Mouse (Mus musculus) heart, embryonic 10.5 days (tissue): ENCODE measurements around the gene Hist1h4n. TPM values are rescaled to one million over a fixed set of nuclear protein-coding genes. Genes with fewer than 3 reads are reported as not detected.
"Not testable (repeated sequence)": the region's sequence is repeated elsewhere in the genome, so short reads cannot be mapped to it uniquely, and the experiment has no call there.

Experiments
- DNase-seq: peaks from one replicate; pipeline ENCODE4 v3.0.0-alpha.2; 2017; ENCODE audit warnings: low spot score
- H3K27ac ChIP-seq: fragments of 300-500 bp; sonication (generic); 2 replicates; pipeline ENCODE4 v1.5.1; 2016; ENCODE audit warnings: mild to moderate bottlenecking
- H3K27me3 ChIP-seq: fragments of 300-500 bp; sonication (generic); 2 replicates; pipeline ENCODE4 v1.6.1; 2016; ENCODE audit warnings: mild to moderate bottlenecking; ENCODE audit not compliant: poor library complexity, insufficient read depth, severe bottlenecking
- H3K36me3 ChIP-seq: fragments of 300-500 bp; sonication (generic); 2 replicates; pipeline ENCODE4 v1.6.1; 2016; ENCODE audit warnings: mild to moderate bottlenecking, moderate library complexity
- H3K4me1 ChIP-seq: fragments of 300-500 bp; sonication (generic); 2 replicates; pipeline ENCODE4 v1.6.1; 2016; ENCODE audit warnings: mild to moderate bottlenecking
- H3K4me3 ChIP-seq: fragments of 300-500 bp; sonication (generic); 2 replicates; pipeline ENCODE4 v1.5.1; 2016; ENCODE audit warnings: mild to moderate bottlenecking, moderate library complexity
- H3K9me3 ChIP-seq: fragments of 300-500 bp; sonication (generic); 2 replicates; pipeline ENCODE4 v1.6.1; 2016; ENCODE audit warnings: mild to moderate bottlenecking, moderate library complexity
- WGBS: fragments of 180-500 bp; shearing (Covaris S2); methylation state at CpG from one replicate; pipeline ENCODE4 v1.1.7; 2016; 5-methylcytosine and 5-hydroxymethylcytosine counted together
- polyA plus RNA-seq: library from polyadenylated mRNA; unstranded; fragments of >200 nt; fragmentation: Nextera tagmentation; extraction: Ambion mirVana; gene quantifications from 2 replicates; pipeline ENCODE4 v1.2.1, GENCODE M21; 2016

Gene Hist1h4n
- 3.8 and 9.2 TPM in 2 replicates for polyA plus RNA-seq

GRCm38 (mm10) chr13:21831418-21832394 is at the start of gene Hist1h4n:
Gene Hist1h4n, minus strand, starts transcription at chr13:21832196.
- H3K27ac ChIP-seq, H3K9me3 ChIP-seq, H3K36me3 ChIP-seq, H3K4me1 ChIP-seq, H3K27me3 ChIP-seq, DNase-seq: not testable (repeated sequence)
- H3K4me3 ChIP-seq, result peak within 1 kb of the TSS; percentile 24; the same call in 1 of the 2 replicates
- under 1% methylated on average over 26 of the region's 58 CpGs for WGBS

- WGBS, result 82% methylated on average over 6 of the region's 6 CpGs
- Histone ChIP-seq H3K4me1 (0 out of 2 replicates have a peak, but pooled peaks cover 3% of the 10 kb centered on the region), H3K36me3 (no peaks in the 10 kb centered on the region), H3K27ac (no peak overlapping the region), H3K27me3 (no peaks in the 10 kb centered on the region), H3K9me3 (no peaks in the 10 kb centered on the region), H3K4me3 (no peak overlapping the region)
- no peak for DNase-seq
Observed at GRCm38 (mm10) chr13:21880735-21881134, 48.7 kb upstream of the Hist1h4n start.

GRCm38 (mm10) chr13:21865503-21865902 is 33.5 kb upstream of the Hist1h4n start:
- not testable (repeated sequence) for H3K27me3 ChIP-seq, H3K36me3 ChIP-seq, H3K27ac ChIP-seq, H3K9me3 ChIP-seq, H3K4me3 ChIP-seq, DNase-seq, H3K4me1 ChIP-seq
- WGBS, result 66% methylated on average over 3 of the region's 3 CpGs

- H3K4me3 ChIP-seq, result no peak overlapping the region
- DNase-seq, result peak; percentile 77
- H3K27ac ChIP-seq, result no peak overlapping the region
- H3K27me3 ChIP-seq, result no peaks in the 10 kb centered on the region
- WGBS, result 10% methylated on average over 5 of the region's 5 CpGs
- 0 out of 2 replicates have a peak, but pooled peaks cover 2% of the 10 kb centered on the region for H3K4me1 ChIP-seq
- no peaks in the 10 kb centered on the region for H3K9me3 ChIP-seq
- no peaks in the 10 kb centered on the region for H3K36me3 ChIP-seq
Observed at GRCm38 (mm10) chr13:21861608-21862007, 29.6 kb upstream of the Hist1h4n start.

GRCm38 (mm10) chr13:21855698-21856162 is 23.7 kb upstream of the Hist1h4n start:
- Histone ChIP-seq H3K36me3 (no peaks in the 10 kb centered on the region), H3K27me3 (no peaks in the 10 kb centered on the region), H3K9me3 (no peaks in the 10 kb centered on the region), H3K27ac (peak overlapping the region; percentile 42; the same call in 1 of the 2 replicates), H3K4me1 (peaks cover 11% of the 10 kb centered on the region), H3K4me3 (peak overlapping the region; percentile 63)
- under 1% methylated on average over 15 of the region's 15 CpGs for WGBS
- peak; percentile 77 for DNase-seq

- Histone ChIP-seq H3K9me3 (no peaks in the 10 kb centered on the region), H3K36me3 (no peaks in the 10 kb centered on the region), H3K27me3 (no peaks in the 10 kb centered on the region), H3K4me1 (peaks cover 11% of the 10 kb centered on the region), H3K27ac (peak overlapping the region; percentile 6; the same call in 1 of the 2 replicates), H3K4me3 (peak overlapping the region; percentile 63)
- peak; percentile 92 for DNase-seq
- WGBS, result under 1% methylated on average over 11 of the region's 11 CpGs
Observed at GRCm38 (mm10) chr13:21855146-21855545, 23.1 kb upstream of the Hist1h4n start.

- H3K4me3 ChIP-seq, result no peak overlapping the region
- DNase-seq, result peak; percentile 75
- no peaks in the 10 kb centered on the region for H3K27me3 ChIP-seq
- H3K36me3 ChIP-seq, result no peaks in the 10 kb centered on the region
- H3K9me3 ChIP-seq, result no peaks in the 10 kb centered on the region
- H3K4me1 ChIP-seq, result peaks cover 11% of the 10 kb centered on the region
- H3K27ac ChIP-seq, result peak overlapping the region; percentile 80
- WGBS, result 40% methylated on average over 3 of the region's 3 CpGs
Observed at GRCm38 (mm10) chr13:21852215-21852945, 20.4 kb upstream of the Hist1h4n start.

- not testable (repeated sequence) for DNase-seq, H3K27ac ChIP-seq, H3K4me3 ChIP-seq, H3K36me3 ChIP-seq, H3K9me3 ChIP-seq, H3K27me3 ChIP-seq
- WGBS, result 33% methylated on average over 1 of the region's 1 CpGs
- peaks cover 11% of the 10 kb centered on the region for H3K4me1 ChIP-seq
Observed at GRCm38 (mm10) chr13:21850696-21851095, 18.7 kb upstream of the Hist1h4n start.

GRCm38 (mm10) chr13:21847883-21848282 is 15.9 kb upstream of the Hist1h4n start:
- Histone ChIP-seq H3K27ac (no peak overlapping the region), H3K9me3 (no peaks in the 10 kb centered on the region), H3K4me1 (peaks cover 8% of the 10 kb centered on the region), H3K36me3 (no peaks in the 10 kb centered on the region), H3K4me3 (peak overlapping the region; percentile 22; the same call in 1 of the 2 replicates), H3K27me3 (no peaks in the 10 kb centered on the region)
- 14% methylated on average over 8 of the region's 8 CpGs for WGBS
- DNase-seq, result no peak

GRCm38 (mm10) chr13:21846356-21846755 is 14.4 kb upstream of the Hist1h4n start:
- H3K36me3 ChIP-seq, H3K4me1 ChIP-seq, H3K27me3 ChIP-seq, H3K27ac ChIP-seq, DNase-seq, H3K4me3 ChIP-seq, H3K9me3 ChIP-seq: not testable (repeated sequence)

GRCm38 (mm10) chr13:21840508-21840907 is 8.5 kb upstream of the Hist1h4n start:
- no CpG with 5 or more reads among the region's 4 CpGs for WGBS
- H3K36me3 ChIP-seq, H3K27me3 ChIP-seq, H3K4me1 ChIP-seq, H3K27ac ChIP-seq, H3K9me3 ChIP-seq, H3K4me3 ChIP-seq, DNase-seq: not testable (repeated sequence)

GRCm38 (mm10) chr13:21833461-21833860 is 1.5 kb upstream of the Hist1h4n start, which contains the start of the genes Hist1h2ap and Hist1h2br:
Gene Hist1h2ap, minus strand, starts transcription at chr13:21833507.
Gene Hist1h2br, plus strand, starts transcription at chr13:21833743.
- not testable (repeated sequence) for H3K9me3 ChIP-seq, H3K36me3 ChIP-seq, H3K4me3 ChIP-seq, H3K27me3 ChIP-seq, DNase-seq, H3K4me1 ChIP-seq, H3K27ac ChIP-seq
- WGBS, result no CpG with 5 or more reads among the region's 24 CpGs

- no peak overlapping the region for H3K27ac ChIP-seq
- no peaks in the 10 kb centered on the region for H3K27me3 ChIP-seq
- no peaks in the 10 kb centered on the region for H3K36me3 ChIP-seq
- no peaks in the 10 kb centered on the region for H3K9me3 ChIP-seq
- DNase-seq, result no peak
- H3K4me1 ChIP-seq, result no peaks in the 10 kb centered on the region
- 81% methylated on average over 10 of the region's 10 CpGs for WGBS
- H3K4me3 ChIP-seq, result no peak overlapping the region
Observed at GRCm38 (mm10) chr13:21830344-21830743, 1.7 kb downstream of the Hist1h4n start.
